Mouse (Mus musculus) kidney, postnatal 0 days (tissue): ENCODE measurements around the gene Agrn. TPM values are rescaled to one million over a fixed set of nuclear protein-coding genes. Genes with fewer than 3 reads are reported as not detected.
A peak's percentile ranks its signal among the peaks of the same experiment; 100 is the strongest.
"Not testable (repeated sequence)": the region's sequence is repeated elsewhere in the genome, so short reads cannot be mapped to it uniquely, and the experiment has no call there.

Experiments
- ATAC-seq: fragments of 200-750 bp; cut with Nextera tagmentation; replicated peaks from 2 replicates; pipeline ENCODE4 v1.8.0; 2017; ENCODE audit warnings: low read depth, moderate number of reproducible peaks, moderate TSS enrichment, moderate library complexity; ENCODE audit not compliant: low FRiP score
- DNase-seq: peaks from one replicate; pipeline ENCODE4 v3.0.0-alpha.2; 2016; ENCODE audit warnings: low spot score
- H3K27ac ChIP-seq: fragments of 300-500 bp; sonication (generic); 2 replicates; pipeline ENCODE4 v1.5.1; 2014; ENCODE audit warnings: mild to moderate bottlenecking
- H3K27me3 ChIP-seq: fragments of 300-500 bp; sonication (generic); 2 replicates; pipeline ENCODE4 v1.6.1; 2014; ENCODE audit warnings: low read length, mixed read lengths; ENCODE audit not compliant: insufficient read depth
- H3K36me3 ChIP-seq: fragments of 300-500 bp; sonication (generic); 2 replicates; pipeline ENCODE4 v1.6.1; 2014; ENCODE audit warnings: low read length, mixed read lengths; ENCODE audit not compliant: insufficient read depth
- H3K4me1 ChIP-seq: fragments of 300-500 bp; sonication (generic); replicated peaks from 2 replicates; pipeline ENCODE4 v1.6.1; 2014; ENCODE audit warnings: antibody characterized with exemption, low read length, mixed read lengths; ENCODE audit not compliant: insufficient read depth
- H3K4me2 ChIP-seq: fragments of 300-500 bp; sonication (generic); 2 replicates; pipeline ENCODE4 v1.6.1; 2014; ENCODE audit warnings: mild to moderate bottlenecking, low read length, moderate library complexity, mixed read lengths
- H3K4me3 ChIP-seq: fragments of 300-500 bp; sonication (generic); replicated peaks from 2 replicates; pipeline ENCODE4 v1.5.1; 2014; ENCODE audit warnings: low read depth, low read length
- H3K9ac ChIP-seq: fragments of 300-500 bp; sonication (generic); 2 replicates; pipeline ENCODE4 v1.6.1; 2014; ENCODE audit warnings: low read depth, low read length
- H3K9me3 ChIP-seq: fragments of 300-500 bp; sonication (generic); replicated peaks from 2 replicates; pipeline ENCODE4 v1.6.1; 2016; ENCODE audit warnings: low read length, inconsistent platforms, mixed read lengths
- CTCF ChIP-seq: IDR thresholded peaks from 2 replicates; pipeline ENCODE4 v1.5.1; 2016; ENCODE audit warnings: antibody characterized with exemption, low read depth, mild to moderate bottlenecking, moderate library complexity
- WGBS: fragments of 180-500 bp; shearing (Covaris S2); extraction: QIAGEN DNeasy Blood & Tissue Kit; methylation state at CpG from one replicate; pipeline ENCODE4 v1.1.7; 2014; 5-methylcytosine and 5-hydroxymethylcytosine counted together
- polyA plus RNA-seq: library from polyadenylated mRNA; unstranded; fragments of >200 nt; fragmentation: Nextera tagmentation; extraction: Ambion mirVana; gene quantifications from 2 replicates; pipeline ENCODE4 v1.2.1, GENCODE M21; 2015

Gene Agrn
- polyA plus RNA-seq, 1 experiment from 2014 or later, result 76.5 TPM

DNA sequence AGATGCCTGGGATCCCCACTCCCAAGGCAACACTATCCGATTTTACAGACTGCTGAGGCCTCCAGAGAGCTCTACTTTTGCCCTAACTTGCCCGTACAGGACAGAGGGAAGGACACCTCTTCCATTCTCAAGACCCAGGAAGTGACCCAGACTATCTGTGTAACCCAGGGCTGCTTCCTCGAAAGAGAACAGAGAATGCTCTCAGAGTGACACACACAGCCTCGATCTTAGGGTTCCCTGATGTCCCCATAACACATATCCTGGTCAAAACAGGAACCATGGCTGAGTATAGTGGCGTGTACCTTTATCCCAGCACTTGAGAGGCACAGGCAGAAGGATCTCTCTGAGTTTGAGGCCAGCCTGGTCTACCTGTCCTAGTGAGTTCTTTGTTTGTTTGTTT is 13.5 kb downstream of the Agrn start:
- 83% methylated on average over 5 of the region's 5 CpGs for WGBS
- Histone ChIP-seq H3K27ac (no peak overlapping the region), H3K27me3 (no peaks in the 10 kb centered on the region), H3K36me3 (peaks cover 26% of the 10 kb centered on the region; the same call in 1 of the 2 replicates), H3K9ac (no peak overlapping the region), H3K4me1 (peaks cover 12% of the 10 kb centered on the region; the same call in 1 of the 2 replicates), H3K4me2 (no peak overlapping the region), H3K9me3 (no peaks in the 10 kb centered on the region), H3K4me3 (no peak overlapping the region)
- ATAC-seq (no peak), DNase-seq (no peak)
- no peak for TF ChIP-seq CTCF

DNA sequence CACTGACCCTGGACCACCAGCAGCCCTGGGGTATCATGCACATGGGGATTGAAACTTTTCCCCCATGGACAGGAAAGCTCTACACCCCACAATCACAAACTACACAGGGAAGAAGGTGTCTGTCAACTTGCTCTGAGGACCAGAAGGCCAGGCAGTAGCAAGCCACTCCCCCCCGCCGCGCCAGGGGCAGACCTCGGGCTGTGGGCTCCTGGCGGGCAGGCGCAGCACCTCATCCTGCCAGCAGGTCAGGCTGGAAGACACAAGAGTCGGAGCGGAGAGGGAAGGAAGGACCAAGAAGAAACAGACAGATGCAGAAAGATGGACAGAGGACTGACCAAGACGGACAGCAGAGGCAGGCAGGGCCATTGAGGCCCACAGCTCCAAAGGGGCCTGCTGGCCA is 19.7 kb downstream of the Agrn start:
- Histone ChIP-seq H3K27ac (no peak overlapping the region), H3K36me3 (peaks cover 77% of the 10 kb centered on the region), H3K4me2 (no peak overlapping the region), H3K4me3 (no peak overlapping the region), H3K4me1 (no peaks in the 10 kb centered on the region), H3K9ac (no peak overlapping the region), H3K27me3 (no peaks in the 10 kb centered on the region), H3K9me3 (no peaks in the 10 kb centered on the region)
- TF ChIP-seq CTCF, result no peak
- WGBS, result 94% methylated on average over 9 of the region's 9 CpGs
- DNase-seq, result no peak
- ATAC-seq, result no peak

DNA sequence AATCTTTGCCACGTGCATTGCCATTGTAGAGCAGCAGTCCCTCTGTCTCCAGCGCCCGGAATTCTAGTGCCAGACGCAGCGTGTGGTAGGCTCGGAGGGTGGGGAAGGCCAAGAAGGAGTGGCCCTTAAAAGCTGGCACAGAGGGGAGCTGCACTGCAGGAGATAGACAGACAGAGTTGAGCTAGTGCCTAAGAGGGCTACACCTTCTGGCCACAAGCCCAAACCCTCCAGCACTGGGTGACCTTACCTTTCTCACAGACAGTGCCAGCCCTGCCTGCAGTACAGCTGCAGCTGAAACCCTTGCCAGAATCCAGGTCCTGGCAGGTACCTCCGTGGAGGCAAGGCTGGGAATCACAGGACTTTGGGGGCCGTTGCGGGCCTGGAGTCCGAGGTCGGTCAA is 25.5 kb downstream of the Agrn start:
- peaks cover 96% of the 10 kb centered on the region for H3K36me3 ChIP-seq
- ATAC-seq, result no peak

DNA sequence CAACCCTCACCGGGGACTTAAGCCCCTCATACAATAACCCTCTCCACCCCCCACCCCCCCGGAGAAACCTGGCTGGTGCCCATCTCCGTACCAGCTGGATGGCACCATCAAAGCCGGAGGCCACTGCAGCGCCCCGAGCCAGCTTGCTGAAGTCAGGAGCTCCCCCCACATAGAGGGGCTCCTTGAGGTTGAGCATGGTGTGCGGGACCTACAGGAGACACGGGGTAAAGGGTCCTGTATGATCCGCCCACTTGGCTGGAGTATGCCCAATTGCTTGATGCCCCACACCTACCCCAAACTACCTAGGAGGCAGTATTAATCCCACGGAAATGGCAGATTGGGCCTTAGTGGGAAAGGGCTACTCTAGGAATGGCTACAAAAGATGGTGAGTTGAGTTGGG is 28.2 kb downstream of the Agrn start:
- no peak overlapping the region for H3K9ac ChIP-seq
- H3K36me3 ChIP-seq, result peaks cover 85% of the 10 kb centered on the region
- ATAC-seq (no peak), DNase-seq (no peak)
- no peaks in the 10 kb centered on the region for H3K4me1 ChIP-seq
- H3K27ac ChIP-seq, result no peak overlapping the region
- H3K9me3 ChIP-seq, result no peaks in the 10 kb centered on the region
- 94% methylated on average over 10 of the region's 10 CpGs for WGBS
- no peaks in the 10 kb centered on the region for H3K27me3 ChIP-seq
- H3K4me2 ChIP-seq, result no peak overlapping the region
- H3K4me3 ChIP-seq, result no peak overlapping the region
- TF ChIP-seq CTCF, result no peak

More for the DNA sequence above, 25.5 kb downstream of the Agrn start:
- Histone ChIP-seq H3K4me3 (no peak overlapping the region), H3K27me3 (no peaks in the 10 kb centered on the region), H3K9me3 (no peaks in the 10 kb centered on the region), H3K9ac (no peak overlapping the region), H3K27ac (no peak overlapping the region), H3K4me2 (no peak overlapping the region), H3K4me1 (no peaks in the 10 kb centered on the region)
- over 99% methylated on average over 11 of the region's 11 CpGs for WGBS
- DNase-seq, result no peak
- TF ChIP-seq CTCF, result no peak

DNA sequence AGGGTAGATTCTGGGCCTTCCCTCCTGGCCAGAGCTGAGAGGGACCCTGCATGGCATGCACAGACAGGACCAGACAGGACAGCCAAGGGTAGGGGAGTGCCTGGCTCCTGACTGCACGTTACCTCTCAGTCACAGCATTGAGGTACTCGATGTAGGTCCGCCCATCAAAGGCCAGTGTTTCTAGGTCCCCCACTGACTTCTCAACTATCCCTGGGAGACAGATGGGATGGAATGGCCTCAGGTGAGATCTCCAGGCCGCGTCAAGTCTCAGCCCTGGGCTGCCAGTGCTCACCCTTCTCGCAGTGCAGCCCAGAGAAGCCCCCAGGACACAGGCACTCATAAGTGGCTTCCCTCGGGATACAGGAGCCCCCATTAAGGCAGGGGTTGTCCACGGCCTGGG is 28.7 kb downstream of the Agrn start:
- H3K4me1 ChIP-seq, result no peaks in the 10 kb centered on the region

DNA sequence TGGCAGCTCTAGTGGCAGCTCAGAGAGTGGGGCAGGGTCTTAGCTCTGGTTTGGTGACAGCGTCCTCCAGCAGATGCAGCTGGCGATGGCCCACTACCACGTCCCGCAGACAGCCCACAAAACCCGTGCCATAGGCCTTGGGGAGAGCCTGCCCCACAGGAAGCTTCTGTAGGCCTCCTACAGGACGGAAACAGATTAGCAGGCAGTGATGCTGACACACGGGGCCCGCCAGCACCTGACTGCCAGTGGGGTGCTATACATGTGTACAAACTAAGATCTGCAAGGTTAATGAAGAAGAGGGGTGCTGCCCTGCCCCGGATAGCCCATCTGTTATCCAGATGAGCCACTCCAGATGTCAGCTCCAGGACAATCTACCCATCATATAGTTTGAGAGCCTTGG is 30.8 kb downstream of the Agrn start:
- Histone ChIP-seq H3K36me3 (peaks cover 75% of the 10 kb centered on the region), H3K27ac (no peak overlapping the region), H3K9ac (no peak overlapping the region), H3K4me2 (no peak overlapping the region), H3K4me1 (no peaks in the 10 kb centered on the region), H3K9me3 (0 out of 2 replicates have a peak, but pooled peaks cover 6% of the 10 kb centered on the region), H3K27me3 (no peaks in the 10 kb centered on the region), H3K4me3 (no peak overlapping the region)
- WGBS, result 85% methylated on average over 9 of the region's 9 CpGs
- DNase-seq, result no peak
- no peak for ATAC-seq
- peak; percentile 29; the same call in 1 of the 2 replicates for TF ChIP-seq CTCF

More for the DNA sequence above, 28.7 kb downstream of the Agrn start:
- Histone ChIP-seq H3K4me2 (no peak overlapping the region), H3K27ac (no peak overlapping the region), H3K4me3 (no peak overlapping the region), H3K36me3 (peaks cover 84% of the 10 kb centered on the region), H3K27me3 (no peaks in the 10 kb centered on the region), H3K9me3 (no peaks in the 10 kb centered on the region), H3K9ac (no peak overlapping the region)
- TF ChIP-seq CTCF, result no peak
- 94% methylated on average over 8 of the region's 8 CpGs for WGBS
- DNase-seq (no peak), ATAC-seq (no peak)

DNA sequence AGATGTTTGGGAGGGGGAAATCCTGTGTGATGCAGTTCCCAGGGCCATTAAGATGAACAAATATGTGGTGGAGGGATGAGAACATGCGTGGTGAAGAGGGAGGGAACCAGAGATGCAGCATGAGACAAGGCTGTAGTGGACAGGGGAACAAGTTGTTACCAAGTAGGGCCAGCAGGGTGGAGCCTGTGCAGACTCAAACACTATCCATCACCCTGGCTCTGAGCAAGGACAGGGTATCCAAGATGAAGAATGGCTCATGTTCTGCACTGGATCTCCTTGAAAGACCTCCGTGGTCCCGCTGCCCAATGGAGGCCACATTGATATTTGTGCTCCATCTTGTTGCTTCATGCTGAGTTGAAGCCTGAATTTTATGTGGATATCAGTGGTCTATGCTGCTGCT is 42.5 kb downstream of the Agrn start:
- DNase-seq (no peak), ATAC-seq (no peak)
- Histone ChIP-seq H3K4me2 (no peak overlapping the region), H3K4me1 (no peaks in the 10 kb centered on the region), H3K9ac (no peak overlapping the region), H3K9me3 (no peaks in the 10 kb centered on the region; the same call in 1 of the 2 replicates), H3K36me3 (no peaks in the 10 kb centered on the region), H3K27ac (no peak overlapping the region), H3K4me3 (no peak overlapping the region), H3K27me3 (no peaks in the 10 kb centered on the region)
- 97% methylated on average over 3 of the region's 3 CpGs for WGBS
- TF ChIP-seq CTCF, result no peak

DNA sequence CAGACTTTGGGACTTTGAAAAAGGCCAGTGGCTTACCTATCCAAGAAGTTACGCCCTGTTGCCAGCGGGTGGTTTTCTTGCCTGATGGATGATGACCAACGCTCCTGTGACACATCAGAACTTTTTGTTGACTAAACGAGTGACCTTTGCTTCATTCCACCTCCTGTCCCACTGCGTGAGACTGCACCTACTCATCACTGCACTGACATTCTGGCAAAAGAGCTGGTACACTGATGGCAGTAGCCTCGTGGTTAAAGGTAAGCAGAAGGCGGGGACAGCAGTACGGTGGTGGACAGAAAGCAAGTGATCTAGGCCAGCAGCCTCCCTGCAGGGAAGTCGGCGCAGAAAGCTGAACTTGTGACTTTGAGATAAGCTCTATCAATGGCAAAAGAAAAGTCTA is 46.4 kb downstream of the Agrn start:
- not testable (repeated sequence) for H3K4me1 ChIP-seq, H3K4me2 ChIP-seq, H3K9me3 ChIP-seq, DNase-seq, H3K27me3 ChIP-seq, H3K27ac ChIP-seq, H3K4me3 ChIP-seq, H3K36me3 ChIP-seq, H3K9ac ChIP-seq, ATAC-seq
- 82% methylated on average over 10 of the region's 10 CpGs for WGBS
